Mouse (Mus musculus) heart, embryonic 10.5 days (tissue): ENCODE measurements around the gene Mrtfa. TPM values are rescaled to one million over a fixed set of nuclear protein-coding genes. Genes with fewer than 3 reads are reported as not detected.

Source experiments
- DNase-seq: peaks from one replicate; pipeline ENCODE4 v3.0.0-alpha.2; 2017; ENCODE audit warnings: low spot score
- H3K27ac ChIP-seq: fragments of 300-500 bp; sonication (generic); 2 replicates; pipeline ENCODE4 v1.5.1; 2016; ENCODE audit warnings: mild to moderate bottlenecking
- H3K27me3 ChIP-seq: fragments of 300-500 bp; sonication (generic); 2 replicates; pipeline ENCODE4 v1.6.1; 2016; ENCODE audit warnings: mild to moderate bottlenecking; ENCODE audit not compliant: poor library complexity, insufficient read depth, severe bottlenecking
- H3K36me3 ChIP-seq: fragments of 300-500 bp; sonication (generic); 2 replicates; pipeline ENCODE4 v1.6.1; 2016; ENCODE audit warnings: mild to moderate bottlenecking, moderate library complexity
- H3K4me1 ChIP-seq: fragments of 300-500 bp; sonication (generic); 2 replicates; pipeline ENCODE4 v1.6.1; 2016; ENCODE audit warnings: mild to moderate bottlenecking
- H3K4me3 ChIP-seq: fragments of 300-500 bp; sonication (generic); 2 replicates; pipeline ENCODE4 v1.5.1; 2016; ENCODE audit warnings: mild to moderate bottlenecking, moderate library complexity
- H3K9me3 ChIP-seq: fragments of 300-500 bp; sonication (generic); 2 replicates; pipeline ENCODE4 v1.6.1; 2016; ENCODE audit warnings: mild to moderate bottlenecking, moderate library complexity
- WGBS: fragments of 180-500 bp; shearing (Covaris S2); methylation state at CpG from one replicate; pipeline ENCODE4 v1.1.7; 2016; 5-methylcytosine and 5-hydroxymethylcytosine counted together
- polyA plus RNA-seq: library from polyadenylated mRNA; unstranded; fragments of >200 nt; fragmentation: Nextera tagmentation; extraction: Ambion mirVana; gene quantifications from 2 replicates; pipeline ENCODE4 v1.2.1, GENCODE M21; 2016

The Mrtfa gene
- polyA plus RNA-seq, 1 experiment from 2014 or later: 26.9 TPM

DNA sequence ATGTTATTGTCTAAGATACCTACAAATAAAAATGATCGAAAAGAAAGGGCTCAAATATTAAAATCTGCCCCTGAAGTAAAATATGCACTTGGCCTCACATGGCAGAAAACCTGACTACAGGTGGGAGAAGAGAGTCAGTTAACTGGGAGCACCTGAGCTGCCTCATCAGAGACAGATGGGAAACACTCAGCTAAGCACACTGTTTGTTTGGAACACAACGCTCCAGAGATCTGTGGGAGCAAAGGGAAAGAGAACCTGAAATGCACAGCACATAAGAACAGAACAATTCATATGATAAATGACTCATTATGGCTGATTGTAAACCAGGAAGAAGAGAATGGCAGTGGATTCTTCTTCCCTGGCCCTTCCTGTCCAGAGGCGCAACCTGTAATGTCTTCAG lies 87.1 kb downstream of the Mrtfa start:
- 74% methylated on average over 3 of the region's 3 CpGs for WGBS
- peaks cover 61% of the 10 kb centered on the region for H3K4me1 ChIP-seq
- DNase-seq: no peak
- H3K9me3 ChIP-seq: no peaks in the 10 kb centered on the region
- no peaks in the 10 kb centered on the region for H3K27me3 ChIP-seq
- no peaks in the 10 kb centered on the region for H3K36me3 ChIP-seq
- H3K27ac ChIP-seq: no peak overlapping the region
- no peak overlapping the region for H3K4me3 ChIP-seq

DNA sequence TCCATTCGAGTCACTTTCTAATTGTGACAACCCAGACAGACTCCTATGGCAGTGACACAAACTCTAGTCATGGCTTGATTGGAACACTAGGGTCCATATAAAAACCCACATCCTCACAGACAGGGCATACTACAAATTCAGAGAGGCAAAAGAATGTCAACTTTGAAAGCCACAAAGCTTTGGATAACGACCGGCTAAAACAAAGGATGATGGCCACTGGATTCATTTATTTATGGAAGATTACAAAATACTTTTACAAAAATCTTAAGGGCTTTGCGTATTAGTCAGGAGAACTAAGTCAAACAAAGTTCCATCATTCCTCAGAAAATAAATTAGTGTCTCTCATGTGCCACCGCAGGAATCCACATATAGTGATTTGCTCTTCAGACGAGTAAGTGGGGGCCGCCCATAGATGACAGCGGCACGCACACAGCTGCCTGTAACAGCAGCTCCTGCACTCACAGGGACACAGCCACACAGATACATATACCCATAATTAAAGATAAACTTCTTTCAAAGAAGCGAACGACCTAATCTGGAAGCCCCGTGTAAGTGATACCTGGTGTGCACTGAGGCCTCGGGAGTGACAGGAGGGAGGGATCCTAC lies 88.2 kb downstream of the Mrtfa start:
- H3K9me3 ChIP-seq: no peaks in the 10 kb centered on the region
- WGBS: 66% methylated on average over 13 of the region's 13 CpGs

DNA sequence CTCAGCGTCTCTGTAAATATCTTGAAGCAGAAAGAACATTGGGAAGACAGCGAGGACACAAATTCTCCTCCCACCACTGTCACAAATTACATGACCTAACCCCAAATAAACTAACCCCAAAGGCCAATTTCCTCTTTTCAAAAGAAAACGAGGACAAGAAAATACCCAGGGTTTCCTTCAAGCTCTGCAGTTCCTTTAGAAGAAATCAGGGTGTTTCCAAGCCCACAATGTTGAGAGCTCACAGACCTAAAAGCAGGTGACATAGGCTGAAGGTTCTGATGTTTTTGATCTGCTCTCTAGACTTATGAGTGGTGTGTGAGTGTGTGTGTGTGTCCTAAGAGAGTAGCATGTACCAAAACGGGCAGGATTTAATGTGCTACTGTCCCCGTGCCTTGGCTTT lies 89.2 kb downstream of the Mrtfa start:
- no peak for DNase-seq
- Histone ChIP-seq H3K27ac (no peak overlapping the region), H3K4me1 (peaks cover 72% of the 10 kb centered on the region), H3K36me3 (no peaks in the 10 kb centered on the region), H3K9me3 (no peaks in the 10 kb centered on the region), H3K4me3 (no peak overlapping the region), H3K27me3 (no peaks in the 10 kb centered on the region)
- 68% methylated on average over 5 of the region's 5 CpGs for WGBS

More for the DNA sequence above, 88.2 kb downstream of the Mrtfa start:
- no peaks in the 10 kb centered on the region for H3K36me3 ChIP-seq
- no peak for DNase-seq
- no peaks in the 10 kb centered on the region for H3K27me3 ChIP-seq
- H3K4me3 ChIP-seq: no peak overlapping the region
- no peak overlapping the region for H3K27ac ChIP-seq
- H3K4me1 ChIP-seq: peaks cover 65% of the 10 kb centered on the region

DNA sequence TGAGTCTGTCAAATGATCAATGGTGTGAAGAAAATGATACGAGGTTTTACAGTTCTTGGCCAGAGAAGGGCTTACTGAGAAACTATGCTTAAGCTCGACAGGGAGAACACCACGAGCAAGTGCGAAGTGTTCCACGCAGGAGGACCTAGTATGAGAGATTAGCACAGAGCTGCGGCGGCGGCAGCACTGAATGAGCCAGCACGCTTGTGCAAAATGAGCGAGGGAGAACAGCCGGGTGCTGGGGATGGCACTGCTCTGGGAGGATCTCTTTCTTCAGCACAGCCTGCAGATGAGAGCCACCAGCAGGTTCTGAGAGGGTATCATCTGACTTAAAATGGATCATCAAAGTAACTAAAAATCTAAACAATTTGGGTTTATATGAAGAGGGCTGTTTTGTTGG lies 91.3 kb downstream of the Mrtfa start:
- Histone ChIP-seq H3K4me3 (no peak overlapping the region), H3K27me3 (no peaks in the 10 kb centered on the region), H3K4me1 (peaks cover 58% of the 10 kb centered on the region), H3K9me3 (no peaks in the 10 kb centered on the region), H3K27ac (no peak overlapping the region), H3K36me3 (no peaks in the 10 kb centered on the region)
- no peak for DNase-seq
- 70% methylated on average over 11 of the region's 11 CpGs for WGBS

DNA sequence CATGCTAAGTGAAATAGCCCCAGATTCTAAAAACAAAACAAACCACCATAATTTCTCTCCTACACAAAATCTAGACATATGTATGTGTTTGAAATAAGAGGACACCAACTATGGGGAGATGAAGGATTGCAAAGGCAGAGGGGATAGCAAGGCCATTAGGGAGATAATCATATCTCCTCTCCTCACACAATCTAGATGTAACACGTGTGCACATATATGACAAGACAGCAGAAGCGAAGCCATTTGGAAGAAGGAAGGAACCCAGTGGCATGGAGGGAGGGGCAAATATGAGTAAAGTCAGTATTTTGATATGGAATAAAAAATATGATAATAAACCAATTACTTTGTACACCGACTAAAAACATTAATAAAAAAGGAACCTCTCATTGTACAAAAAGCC lies 91.9 kb downstream of the Mrtfa start:
- DNase-seq: no peak
- Histone ChIP-seq H3K36me3 (no peaks in the 10 kb centered on the region), H3K4me1 (peaks cover 53% of the 10 kb centered on the region), H3K27me3 (no peaks in the 10 kb centered on the region), H3K27ac (no peak overlapping the region), H3K9me3 (no peaks in the 10 kb centered on the region), H3K4me3 (no peak overlapping the region)
- WGBS: 92% methylated on average over 3 of the region's 3 CpGs

DNA sequence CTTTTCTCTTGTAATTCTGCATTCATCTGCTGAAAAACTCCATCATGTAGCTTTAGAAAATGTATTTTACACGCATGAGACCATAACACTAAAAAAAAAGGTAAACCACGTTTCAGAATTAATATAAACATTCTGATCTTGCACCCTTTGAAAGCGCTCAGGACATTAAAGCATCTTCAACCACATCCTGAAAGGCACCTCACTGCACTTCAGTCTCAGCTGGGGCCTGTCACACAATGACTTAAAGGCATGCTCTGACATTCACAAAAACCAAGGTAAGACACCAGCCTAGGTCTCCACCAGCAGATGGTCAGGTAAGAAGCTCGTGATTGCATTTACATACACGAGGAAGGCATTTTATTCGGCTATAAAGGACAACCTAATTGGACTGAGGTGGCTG lies 92.7 kb downstream of the Mrtfa start:
- Histone ChIP-seq H3K4me1 (peaks cover 45% of the 10 kb centered on the region), H3K27me3 (no peaks in the 10 kb centered on the region), H3K27ac (no peak overlapping the region), H3K9me3 (no peaks in the 10 kb centered on the region), H3K36me3 (no peaks in the 10 kb centered on the region), H3K4me3 (no peak overlapping the region)
- WGBS: 77% methylated on average over 6 of the region's 6 CpGs
- DNase-seq: no peak

DNA sequence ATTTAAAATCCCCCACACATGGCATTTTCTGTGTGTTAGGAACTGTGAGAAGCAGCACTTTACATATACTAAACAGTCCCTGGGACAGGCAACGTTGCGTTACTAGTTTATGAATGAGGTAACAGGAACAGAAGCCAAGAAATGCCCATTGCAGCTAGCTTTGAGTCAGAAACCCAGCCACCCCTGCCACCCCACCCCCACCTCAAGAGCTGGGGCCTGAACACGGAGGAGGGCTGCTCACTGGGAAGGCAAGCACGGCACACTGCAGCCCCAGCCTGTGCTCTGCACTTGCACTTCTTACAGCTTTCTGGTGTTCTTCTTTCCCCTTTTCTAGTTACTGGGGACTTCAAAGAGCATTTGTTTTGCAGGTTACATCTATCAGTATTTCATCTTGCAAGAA lies 93.1 kb downstream of the Mrtfa start:
- Histone ChIP-seq H3K4me1 (peaks cover 40% of the 10 kb centered on the region), H3K27me3 (no peaks in the 10 kb centered on the region), H3K36me3 (no peaks in the 10 kb centered on the region), H3K27ac (peak overlapping the region; percentile 52; the same call in 1 of the 2 replicates), H3K9me3 (no peaks in the 10 kb centered on the region), H3K4me3 (no peak overlapping the region)
- 45% methylated on average over 4 of the region's 4 CpGs for WGBS
- no peak for DNase-seq

DNA sequence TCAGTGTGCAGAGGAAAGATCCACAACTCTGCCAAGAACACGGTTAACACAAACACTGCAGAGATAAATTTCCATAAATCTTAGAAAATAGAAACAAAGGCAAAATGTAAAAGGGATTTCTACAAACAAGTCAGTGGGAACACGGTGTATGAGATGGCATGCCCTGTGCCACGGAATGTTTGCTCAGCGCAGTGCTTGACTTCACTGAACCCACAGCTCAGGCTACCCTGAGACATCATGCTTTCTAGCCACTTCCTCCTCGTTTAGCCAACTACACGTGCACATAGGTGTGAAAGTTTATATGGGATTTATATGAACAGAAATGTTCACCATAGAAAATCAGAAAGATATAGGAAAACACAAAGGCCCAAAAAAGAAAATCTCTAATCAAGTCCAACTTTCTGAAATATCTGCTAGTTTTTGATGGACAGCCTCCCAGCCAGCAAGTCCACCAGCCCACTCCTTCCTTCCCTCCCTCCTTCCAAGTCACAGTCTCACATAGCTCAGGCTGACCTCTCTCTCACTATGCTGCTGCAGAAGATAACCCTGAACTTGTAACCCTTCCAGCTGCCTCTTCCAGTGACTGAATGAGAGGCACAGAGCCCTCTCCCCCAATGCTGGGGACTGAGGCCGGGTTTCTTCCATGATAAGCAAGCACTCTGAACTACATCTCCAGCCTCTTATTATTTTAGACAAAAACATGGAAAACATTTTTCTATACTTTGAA lies 94.1 kb downstream of the Mrtfa start:
- Histone ChIP-seq H3K27me3 (no peaks in the 10 kb centered on the region), H3K9me3 (no peaks in the 10 kb centered on the region), H3K4me3 (no peak overlapping the region), H3K4me1 (peaks cover 36% of the 10 kb centered on the region), H3K27ac (no peak overlapping the region), H3K36me3 (no peaks in the 10 kb centered on the region)
- WGBS: 69% methylated on average over 7 of the region's 7 CpGs
- no peak for DNase-seq

DNA sequence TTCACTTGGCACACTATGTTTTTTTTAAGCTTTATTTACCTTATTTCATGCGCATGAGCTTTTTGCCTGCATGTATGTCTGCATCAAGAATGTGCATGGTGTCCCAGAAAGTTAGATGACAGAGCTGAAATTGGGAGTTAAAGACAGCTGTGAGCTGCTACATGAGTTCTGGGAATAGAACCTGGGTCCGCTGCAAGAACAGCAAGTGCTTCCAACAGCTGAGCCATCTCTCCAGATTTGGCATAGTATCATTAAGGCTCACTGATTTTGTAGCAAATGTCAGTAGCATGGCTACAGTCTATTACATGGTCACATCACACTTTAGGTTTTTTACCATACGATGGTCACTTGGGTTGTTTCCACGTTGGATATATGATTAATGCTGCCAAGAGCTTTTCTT lies 97.5 kb downstream of the Mrtfa start:
- 91% methylated on average over 4 of the region's 4 CpGs for WGBS
- no peaks in the 10 kb centered on the region for H3K36me3 ChIP-seq
- H3K27ac ChIP-seq: no peak overlapping the region
- no peaks in the 10 kb centered on the region for H3K27me3 ChIP-seq
- DNase-seq: no peak
- H3K9me3 ChIP-seq: no peaks in the 10 kb centered on the region
- no peak overlapping the region for H3K4me3 ChIP-seq
- H3K4me1 ChIP-seq: peaks cover 23% of the 10 kb centered on the region

DNA sequence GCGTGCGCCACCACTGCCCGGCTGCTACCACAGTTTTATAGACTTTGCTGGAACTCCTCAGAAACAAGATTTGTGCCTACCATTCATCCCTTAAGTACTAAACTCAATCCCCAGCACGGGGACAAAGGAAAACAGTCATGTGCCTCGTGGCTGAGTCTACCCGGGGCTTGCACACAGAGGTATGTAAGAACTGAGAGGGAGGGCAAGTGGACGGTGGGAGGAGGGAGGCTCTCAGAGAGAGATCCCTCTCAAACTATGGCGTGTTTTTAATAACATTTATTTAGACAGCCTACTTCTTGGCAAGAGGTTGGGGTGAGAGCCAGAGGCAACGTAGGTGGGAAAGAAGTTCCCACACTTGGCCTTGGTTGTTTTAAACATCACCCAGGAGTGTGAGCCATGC lies 98.8 kb downstream of the Mrtfa start:
- no peak for DNase-seq
- WGBS: 79% methylated on average over 9 of the region's 9 CpGs
- Histone ChIP-seq H3K36me3 (no peaks in the 10 kb centered on the region), H3K27ac (no peak overlapping the region), H3K27me3 (no peaks in the 10 kb centered on the region), H3K9me3 (no peaks in the 10 kb centered on the region), H3K4me3 (no peak overlapping the region), H3K4me1 (peaks cover 15% of the 10 kb centered on the region)

DNA sequence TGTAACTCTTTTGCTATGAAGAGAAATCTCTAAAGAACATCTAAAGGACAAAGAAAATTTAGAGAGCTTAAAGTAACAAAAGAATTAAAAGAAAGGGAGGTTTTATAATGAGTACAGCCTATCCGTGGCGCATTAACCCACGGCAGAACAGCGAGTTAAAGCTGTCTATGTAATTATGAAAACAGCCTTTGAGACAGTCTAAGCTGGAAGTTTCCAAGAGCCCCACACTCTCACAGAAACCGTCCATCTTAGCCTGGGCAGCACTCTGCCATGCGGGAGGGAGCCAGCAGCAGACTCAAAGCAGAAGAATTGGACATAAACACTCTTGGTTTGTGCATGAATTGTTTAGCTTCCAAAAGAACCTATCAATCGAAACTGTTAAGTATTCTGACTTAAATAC lies 103.0 kb downstream of the Mrtfa start:
- H3K4me3 ChIP-seq: no peak overlapping the region
- 83% methylated on average over 7 of the region's 7 CpGs for WGBS
- peaks cover 18% of the 10 kb centered on the region for H3K4me1 ChIP-seq
- no peaks in the 10 kb centered on the region for H3K9me3 ChIP-seq
- H3K27me3 ChIP-seq: no peaks in the 10 kb centered on the region
- DNase-seq: no peak
- H3K36me3 ChIP-seq: no peaks in the 10 kb centered on the region
- H3K27ac ChIP-seq: no peak overlapping the region

DNA sequence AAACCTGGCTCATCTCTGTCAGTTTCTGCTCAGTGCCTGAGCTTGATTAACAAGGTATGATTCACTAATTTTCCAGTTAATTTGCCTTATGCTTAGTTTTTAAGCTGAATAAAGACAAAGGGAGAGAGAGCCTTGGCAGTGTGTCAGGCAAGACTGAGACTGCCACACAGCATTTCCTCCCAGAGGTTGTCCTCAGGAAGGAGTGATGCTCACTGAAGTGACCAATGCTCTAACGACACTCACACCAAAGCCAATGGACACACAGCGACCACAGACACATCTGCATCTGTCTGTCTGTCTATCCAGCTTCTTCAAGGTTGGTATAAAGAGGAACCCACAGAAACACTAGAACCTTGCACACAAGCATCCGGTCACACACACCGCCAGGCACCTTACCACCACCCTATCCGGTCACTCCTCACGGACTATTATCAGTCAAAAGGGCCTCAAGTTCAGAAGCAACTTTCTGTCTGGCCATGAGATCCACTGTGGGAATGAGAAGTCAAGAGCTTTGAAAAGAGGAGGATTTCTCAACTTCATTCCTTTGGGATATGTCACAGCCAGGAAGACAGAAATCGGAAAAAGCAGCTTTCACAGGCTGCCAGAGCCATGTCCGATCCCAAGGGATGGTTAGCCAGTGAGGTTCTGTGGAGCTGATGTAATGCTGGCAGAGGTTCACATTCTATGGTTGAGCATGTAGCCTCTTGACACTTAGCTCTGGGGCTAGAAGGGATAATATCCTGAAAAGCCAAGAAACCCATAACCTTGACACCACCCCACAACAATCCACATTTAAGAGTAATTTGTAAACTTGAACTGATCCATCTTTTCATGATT lies 103.7 kb downstream of the Mrtfa start:
- no peaks in the 10 kb centered on the region for H3K27me3 ChIP-seq
- no peaks in the 10 kb centered on the region for H3K9me3 ChIP-seq
- WGBS: 75% methylated on average over 8 of the region's 8 CpGs
- H3K36me3 ChIP-seq: no peaks in the 10 kb centered on the region
- peaks cover 18% of the 10 kb centered on the region for H3K4me1 ChIP-seq
- H3K27ac ChIP-seq: no peak overlapping the region
- no peak for DNase-seq
- no peak overlapping the region for H3K4me3 ChIP-seq

DNA sequence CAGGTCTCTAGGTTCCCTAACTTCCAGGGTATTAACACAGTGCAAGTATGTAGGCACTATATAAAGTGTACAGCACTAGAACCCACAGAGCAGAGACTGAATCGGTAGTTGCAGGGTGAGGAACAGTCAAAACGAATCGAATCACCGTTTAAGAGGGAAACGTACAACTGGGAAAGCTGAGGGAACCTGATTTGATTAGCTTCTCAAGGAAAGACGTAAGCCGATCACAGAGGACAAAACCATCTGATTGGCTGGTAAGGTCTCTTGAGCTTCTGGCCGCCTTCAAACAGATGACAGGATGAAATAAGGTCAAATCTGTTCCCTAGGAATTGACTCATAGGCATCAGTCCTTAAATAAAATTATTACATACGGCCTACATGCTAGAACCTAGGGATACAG lies 106.7 kb downstream of the Mrtfa start:
- 91% methylated on average over 9 of the region's 9 CpGs for WGBS
- no peak overlapping the region for H3K27ac ChIP-seq
- H3K36me3 ChIP-seq: no peaks in the 10 kb centered on the region
- peaks cover 24% of the 10 kb centered on the region for H3K4me1 ChIP-seq
- H3K27me3 ChIP-seq: no peaks in the 10 kb centered on the region
- DNase-seq: no peak
- H3K4me3 ChIP-seq: no peak overlapping the region
- H3K9me3 ChIP-seq: no peaks in the 10 kb centered on the region
